Mouse (Mus musculus): Measurements from ENCODE around the gene Pgs1.

Gene Pgs1

GRCm38 (mm10) chr11:117986126-117987031 is at the start of gene Pgs1:
TSS of gene Pgs1 (plus strand) at chr11:117986292.
- DNase-seq (ENCODE audit: low spot score) = peak; percentile 84

- no peak for DNase-seq (ENCODE audit: low spot score)
Observed at GRCm38 (mm10) chr11:117939004-117939730, 46.9 kb upstream of the Pgs1 start.

GRCm38 (mm10) chr11:117939741-117940285 is 46.3 kb upstream of the Pgs1 start:
- DNase-seq (ENCODE audit: low spot score) = peak; percentile 48

- no peak for DNase-seq (ENCODE audit: low spot score)
Observed at GRCm38 (mm10) chr11:117940881-117941280, 45.2 kb upstream of the Pgs1 start.

- DNase-seq (ENCODE audit: low spot score) = no peak
Observed at GRCm38 (mm10) chr11:117941325-117941834, 44.7 kb upstream of the Pgs1 start.

- DNase-seq (ENCODE audit: low spot score) = no peak
Observed at GRCm38 (mm10) chr11:117941848-117942247, 44.2 kb upstream of the Pgs1 start.

- DNase-seq (ENCODE audit: low spot score) = no peak
Observed at GRCm38 (mm10) chr11:117946195-117946979, 39.7 kb upstream of the Pgs1 start.

- DNase-seq (ENCODE audit: low spot score) = no peak
Observed at GRCm38 (mm10) chr11:117946996-117947419, 39.1 kb upstream of the Pgs1 start.

- DNase-seq (ENCODE audit: low spot score) = peak; percentile 72
Observed at GRCm38 (mm10) chr11:117949392-117950091, 36.5 kb upstream of the Pgs1 start.

- no peak for DNase-seq (ENCODE audit: low spot score)
Observed at GRCm38 (mm10) chr11:117951391-117951790, 34.7 kb upstream of the Pgs1 start.

- no peak for DNase-seq (ENCODE audit: low spot score)
Observed at GRCm38 (mm10) chr11:117952174-117952933, 33.7 kb upstream of the Pgs1 start.

- no peak for DNase-seq (ENCODE audit: low spot score)
Observed at GRCm38 (mm10) chr11:117954094-117954493, 32.0 kb upstream of the Pgs1 start.

- DNase-seq (ENCODE audit: low spot score) = no peak
Observed at GRCm38 (mm10) chr11:117954819-117955218, 31.3 kb upstream of the Pgs1 start.

- DNase-seq (ENCODE audit: low spot score) = no peak
Observed at GRCm38 (mm10) chr11:117955621-117956020, 30.5 kb upstream of the Pgs1 start.

- no peak for DNase-seq (ENCODE audit: low spot score)
Observed at GRCm38 (mm10) chr11:117958197-117958596, 27.9 kb upstream of the Pgs1 start.

GRCm38 (mm10) chr11:117959166-117959565 is 26.9 kb upstream of the Pgs1 start:
- no peak for DNase-seq (ENCODE audit: low spot score)

GRCm38 (mm10) chr11:117959741-117960381 is 26.2 kb upstream of the Pgs1 start:
- DNase-seq (ENCODE audit: low spot score) = no peak

- no peak for DNase-seq (ENCODE audit: low spot score)
Observed at GRCm38 (mm10) chr11:117960601-117961000, 25.5 kb upstream of the Pgs1 start.

GRCm38 (mm10) chr11:117962228-117963067 is 23.6 kb upstream of the Pgs1 start:
- DNase-seq (ENCODE audit: low spot score) = peak; percentile 97
